Mouse (Mus musculus) c-Kit-positive CD71-negative TER-119-negative erythroid progenitor cells, embryonic 14.5 days (primary cell): ENCODE measurements around the gene Rab4a.

ENCODE experiments used
- DNase-seq: peaks from one replicate; pipeline ENCODE4 v3.0.0-alpha.2; 2013; ENCODE audit warnings: low read depth

Rab4a gene

DNA sequence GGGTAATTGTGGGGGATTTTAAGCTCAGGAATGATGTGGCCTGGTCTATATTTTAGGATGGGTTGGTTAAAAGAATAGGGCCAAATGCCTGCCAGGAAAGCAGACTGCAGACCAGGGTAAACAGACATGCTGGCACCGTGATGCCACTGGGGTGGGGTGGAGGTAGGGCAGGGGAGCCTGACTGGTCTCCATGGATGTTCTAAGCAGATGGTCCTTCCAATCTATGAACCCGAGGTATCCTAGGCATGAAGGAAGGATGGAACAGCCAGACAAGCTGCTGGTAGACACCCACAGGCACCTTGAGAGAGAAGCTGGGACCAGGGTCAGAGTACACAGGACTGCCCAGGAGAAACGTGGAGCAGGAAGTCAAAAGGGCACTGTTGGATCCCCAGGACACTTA is 41.8 kb downstream of the Rab4a start:
- DNase-seq, result no peak

DNA sequence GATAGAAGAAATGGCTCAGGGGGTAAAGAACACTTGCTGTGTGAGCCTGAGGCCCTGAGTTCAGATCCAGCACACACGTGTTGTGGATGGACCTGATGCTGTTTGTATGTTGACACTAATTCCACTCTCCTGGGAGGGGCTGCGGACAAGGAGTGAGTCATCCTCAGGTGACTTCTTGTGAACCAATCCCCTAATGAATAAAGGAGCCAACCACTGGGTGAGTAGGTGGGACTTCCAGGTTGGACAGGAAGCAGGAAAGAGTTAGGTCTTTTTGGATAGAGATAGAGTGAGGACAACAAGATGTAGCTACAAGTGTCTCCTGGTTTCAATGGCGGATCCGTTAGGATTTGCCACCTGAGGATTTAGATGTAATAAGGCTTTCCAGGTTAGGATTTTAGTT is 43.6 kb downstream of the Rab4a start:
- DNase-seq, result no peak

DNA sequence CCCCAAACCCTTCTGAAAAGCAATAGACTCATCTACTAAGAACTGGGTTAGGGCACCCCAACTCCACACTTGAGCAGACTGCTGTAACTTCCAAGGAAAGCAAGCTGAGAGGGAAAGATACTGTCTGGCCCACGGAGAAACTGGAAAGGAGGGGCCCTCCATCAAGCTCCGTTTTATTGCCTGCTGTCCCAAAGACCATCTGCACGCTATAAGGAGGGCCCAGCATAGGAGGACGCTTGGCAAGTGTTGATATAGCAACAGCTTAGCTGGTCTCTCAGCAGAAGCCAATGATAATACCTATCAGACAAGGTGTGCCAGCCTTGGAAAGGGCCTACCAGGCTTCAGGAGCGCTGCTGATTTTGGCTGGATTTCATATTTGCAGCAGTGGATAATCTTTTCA is 45.8 kb downstream of the Rab4a start:
- DNase-seq, result no peak

DNA sequence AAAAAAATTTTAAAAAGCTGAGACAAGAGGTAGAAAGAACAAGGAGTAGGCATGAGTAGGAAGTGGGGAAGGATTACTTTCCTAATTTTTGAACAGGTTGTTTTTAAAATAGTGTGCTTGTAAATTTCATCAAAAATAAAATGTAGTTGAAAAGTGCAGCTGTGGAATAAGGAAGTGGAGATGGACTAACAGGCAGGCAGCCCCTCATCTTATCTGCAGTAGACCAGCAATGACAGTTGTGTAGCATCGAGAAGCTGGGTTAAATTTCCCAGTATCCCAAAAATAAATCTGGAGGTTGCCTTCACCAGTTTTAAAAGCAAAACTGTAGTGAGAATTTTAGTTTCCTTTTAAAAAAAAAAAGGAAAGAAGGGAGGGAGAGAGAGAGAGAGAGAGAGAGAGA is 48.5 kb downstream of the Rab4a start:
- DNase-seq, result no peak

DNA sequence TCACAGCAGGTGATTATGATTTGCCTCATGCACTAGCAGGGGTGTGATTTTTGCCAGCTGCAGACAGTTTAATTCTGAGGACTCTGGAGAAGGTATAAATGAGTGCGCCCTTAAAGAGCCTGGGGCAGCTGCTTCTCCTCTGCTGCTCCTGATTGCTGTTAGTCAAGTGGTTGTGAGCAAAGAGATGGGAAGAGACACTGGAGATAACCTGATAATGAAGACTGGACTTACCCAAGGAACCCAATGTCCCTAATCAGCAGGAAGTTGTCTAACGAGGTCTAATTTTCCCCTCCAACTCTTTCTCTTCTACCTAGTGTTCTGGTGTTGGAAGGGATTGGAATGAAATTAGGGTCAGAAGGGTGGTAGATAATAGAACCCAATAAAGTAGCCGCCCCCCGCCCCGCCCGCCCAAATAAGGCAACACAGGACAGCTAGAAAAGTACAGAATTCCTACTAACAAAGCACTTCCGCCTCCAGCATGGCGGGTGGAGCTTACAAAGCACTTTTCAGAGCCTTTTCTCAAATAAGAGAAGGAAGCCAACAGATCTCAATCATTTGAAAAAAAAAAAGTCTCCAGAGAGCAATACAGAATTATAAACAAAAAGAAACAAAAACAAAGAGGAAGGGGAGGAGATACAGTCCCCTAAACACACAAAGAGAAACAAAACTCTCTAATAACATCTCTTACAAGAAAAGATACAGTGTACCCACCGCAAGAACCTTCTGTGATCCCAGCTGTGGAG is 49.1 kb downstream of the Rab4a start:
- DNase-seq, result no peak

DNA sequence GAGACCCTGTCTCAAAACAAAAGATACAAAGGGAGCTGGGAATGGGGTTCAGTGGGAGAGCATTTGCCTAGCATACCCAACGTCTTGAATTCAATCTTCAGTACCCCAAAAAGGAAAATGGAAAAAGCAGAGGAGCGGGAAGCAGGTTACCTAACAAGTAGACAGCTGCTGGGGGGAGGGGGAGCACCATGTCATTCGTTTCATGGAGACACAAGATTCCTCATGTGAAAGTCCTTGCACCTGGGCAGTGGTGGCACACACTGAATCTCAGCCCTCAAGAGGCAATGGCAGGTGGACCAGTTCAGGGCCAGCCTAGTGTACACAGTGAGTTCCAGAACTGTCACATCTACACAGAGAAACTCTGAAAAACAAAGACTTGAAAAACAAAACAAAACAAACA is 51.6 kb downstream of the Rab4a start:
- no peak for DNase-seq

DNA sequence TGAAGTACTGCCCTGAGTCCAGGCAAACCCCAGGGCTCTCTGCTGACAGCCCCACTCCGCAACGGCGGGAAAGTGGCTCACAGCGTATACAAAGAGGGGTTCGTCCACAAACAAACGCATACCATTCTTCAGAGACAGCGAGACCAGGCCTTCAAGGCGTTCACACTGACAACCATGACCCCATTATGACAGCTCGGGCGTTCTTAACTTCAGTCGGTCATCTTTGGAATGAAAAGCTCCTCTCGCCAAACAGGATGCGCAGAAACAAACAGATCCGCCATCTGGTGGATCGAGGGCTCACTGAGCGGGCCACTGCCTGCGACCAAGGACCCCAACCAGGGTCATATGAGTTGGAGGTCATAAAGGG is 52.8 kb downstream of the Rab4a start:
- DNase-seq, result no peak

DNA sequence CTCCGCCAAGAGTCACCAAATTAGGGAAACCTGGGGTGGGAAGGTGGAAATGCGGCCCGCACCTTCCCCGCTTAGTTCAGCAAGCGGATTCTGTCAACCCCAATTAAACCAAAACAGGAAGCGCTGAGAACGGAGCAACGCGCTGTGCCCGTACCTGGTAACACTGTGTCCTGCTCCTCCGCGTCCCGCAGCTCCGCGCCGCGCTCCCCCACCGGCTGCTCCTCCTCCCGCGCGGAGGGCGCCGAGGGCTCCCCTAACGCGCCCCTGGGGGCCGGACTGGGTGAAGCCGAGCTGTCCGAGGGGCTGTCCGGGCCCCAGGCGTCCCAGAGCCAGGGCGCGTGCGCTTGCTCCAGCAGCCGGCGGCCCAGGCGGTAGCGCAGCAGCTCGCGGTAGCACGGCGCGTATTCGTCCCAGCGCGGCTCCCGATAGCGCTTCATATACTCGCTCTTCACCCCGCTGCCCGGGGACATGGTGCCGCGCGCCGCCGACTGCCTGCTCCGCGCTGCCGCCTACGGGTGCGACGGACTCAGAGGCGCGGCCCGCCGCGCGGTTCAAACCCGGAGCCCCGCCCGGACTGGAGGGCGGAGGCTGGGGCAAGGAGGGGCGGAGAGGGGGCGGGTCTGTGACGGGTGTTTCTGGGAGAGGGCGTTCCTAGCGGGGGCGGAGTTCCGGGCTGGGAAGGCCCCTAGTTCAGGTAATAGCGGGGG is 53.3 kb downstream of the Rab4a start:
- peak; percentile 85 for DNase-seq

DNA sequence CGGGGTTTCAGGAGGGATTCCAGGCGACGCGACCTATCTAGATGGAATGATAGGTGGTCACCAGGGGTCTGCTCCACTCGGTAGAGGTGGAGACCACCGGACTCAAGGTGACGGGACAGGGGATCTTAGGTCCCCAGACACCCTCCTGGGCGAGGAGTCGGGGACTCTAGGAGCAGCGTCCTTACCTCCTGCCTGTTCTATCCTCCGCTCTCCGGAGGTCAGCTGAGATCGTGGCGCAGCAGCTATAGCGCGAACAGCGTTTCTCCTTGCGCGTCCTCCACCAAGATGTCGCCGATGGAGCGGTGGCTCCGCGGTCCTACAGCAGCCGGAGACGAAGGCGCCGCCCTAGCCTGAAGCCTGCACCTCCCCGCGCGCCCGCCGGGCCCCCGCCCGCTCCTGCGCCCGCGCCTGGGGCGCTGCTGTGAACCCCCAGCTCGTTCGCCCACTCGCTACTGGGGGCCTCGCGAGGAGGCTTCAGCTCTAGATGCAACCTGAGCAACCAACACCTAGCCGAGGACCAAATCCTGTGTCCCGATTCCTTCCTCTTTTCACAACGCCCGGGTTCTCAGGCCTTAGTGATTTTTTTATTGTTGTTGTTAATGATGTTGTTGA is 54.0 kb downstream of the Rab4a start, which contains the start of gene Ccsap:
Gene Ccsap (minus strand): TSS at position 562 of the 612 bp plus-strand sequence.
- DNase-seq, result peak; percentile 30

DNA sequence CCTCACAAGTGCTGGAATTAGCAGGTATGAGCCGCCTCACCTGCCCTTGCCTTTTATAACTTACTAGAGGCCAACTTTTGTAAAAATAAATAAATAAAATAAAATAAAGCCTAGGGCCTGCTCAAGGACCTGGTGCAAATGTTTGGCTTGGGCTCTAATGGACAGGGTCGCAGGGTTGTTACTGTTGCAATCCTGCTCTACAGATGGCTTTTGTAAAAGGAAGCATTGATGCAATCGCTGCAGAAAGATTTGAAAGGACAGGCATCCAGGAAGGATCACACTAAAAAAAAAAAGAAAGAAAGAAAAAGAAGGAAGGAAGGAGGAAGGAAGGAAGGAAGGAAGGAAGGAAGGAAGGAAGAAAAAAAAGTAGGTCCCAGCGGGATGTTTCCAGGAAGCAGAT is 54.6 kb downstream of the Rab4a start:
- DNase-seq, result no peak

DNA sequence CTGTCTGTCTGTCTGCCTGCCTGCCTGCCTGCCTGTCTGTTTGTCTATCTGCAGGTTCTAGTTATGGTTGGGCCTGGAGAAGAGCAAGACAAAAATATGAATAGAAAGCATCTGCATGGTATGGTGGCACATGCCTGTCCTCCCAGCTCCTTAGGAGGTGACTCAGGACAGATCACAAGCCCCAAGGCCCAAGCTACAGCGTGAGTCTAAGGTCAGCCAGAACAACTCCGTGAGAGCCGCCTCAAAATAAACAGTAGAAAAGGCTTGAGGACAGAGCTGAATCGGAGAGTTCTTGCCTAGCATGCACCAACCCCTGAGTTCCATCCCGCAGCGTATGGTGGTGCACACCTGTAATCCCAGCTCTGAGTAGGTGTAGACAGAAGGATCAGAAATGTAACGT is 60.0 kb downstream of the Rab4a start:
- DNase-seq, result no peak

DNA sequence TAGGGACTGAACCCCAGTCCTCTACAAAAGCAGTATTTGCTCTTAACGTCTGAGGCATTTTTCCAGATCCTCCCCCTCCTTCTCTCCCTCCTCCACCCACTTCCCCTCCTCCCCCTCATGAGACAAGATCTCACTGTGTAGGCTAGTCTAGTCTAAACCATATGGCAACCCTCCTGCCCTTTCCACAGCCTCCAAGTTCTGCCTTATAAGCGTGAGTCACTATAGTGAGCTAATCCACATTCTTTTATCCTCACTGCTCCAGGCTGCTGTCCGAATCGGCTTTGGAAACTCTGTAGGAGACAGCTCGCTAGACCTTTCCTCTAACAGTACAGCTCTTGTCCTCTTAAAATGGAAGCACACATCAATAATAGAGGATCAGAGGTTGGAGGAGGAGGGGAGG is 61.2 kb downstream of the Rab4a start:
- DNase-seq, result no peak

DNA sequence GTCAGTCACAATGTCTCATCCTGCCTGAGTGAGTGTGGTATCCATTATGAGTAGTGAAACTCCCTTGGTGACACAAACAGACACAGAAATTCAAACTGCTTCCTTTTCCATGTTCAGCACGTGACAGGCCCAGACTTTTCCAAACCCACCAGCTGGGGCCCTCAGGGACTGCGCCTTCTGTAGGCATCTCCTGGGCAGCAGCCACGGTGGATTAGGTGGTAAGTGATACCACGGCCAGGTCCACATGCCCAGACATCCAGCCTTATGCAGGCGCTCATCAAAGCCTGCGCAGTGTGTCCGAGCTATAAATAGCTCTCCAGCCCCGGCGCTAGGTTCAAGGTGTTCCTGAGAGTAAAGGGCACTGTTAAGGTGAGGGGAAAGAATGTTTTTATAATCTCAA is 66.3 kb downstream of the Rab4a start:
- no peak for DNase-seq

DNA sequence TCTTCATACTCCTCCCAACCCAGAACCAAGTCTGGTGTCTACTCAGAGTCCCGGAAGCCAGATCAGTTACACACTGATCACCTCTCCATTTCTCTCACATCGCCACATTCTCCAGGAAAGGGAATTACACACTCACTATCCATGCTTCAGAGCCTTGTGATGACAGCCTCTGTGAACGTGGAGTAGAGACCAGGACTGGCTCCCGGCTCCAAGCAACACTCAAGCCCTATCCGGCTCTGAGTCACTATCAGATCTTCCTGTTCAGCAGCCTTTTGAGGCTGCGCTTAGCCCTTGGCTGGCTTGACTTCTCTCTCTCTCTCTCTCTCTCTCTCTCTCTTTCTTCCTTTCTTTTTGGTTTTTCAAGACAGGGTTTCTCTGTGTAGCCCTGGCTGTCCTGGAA is 67.6 kb downstream of the Rab4a start:
- no peak for DNase-seq

DNA sequence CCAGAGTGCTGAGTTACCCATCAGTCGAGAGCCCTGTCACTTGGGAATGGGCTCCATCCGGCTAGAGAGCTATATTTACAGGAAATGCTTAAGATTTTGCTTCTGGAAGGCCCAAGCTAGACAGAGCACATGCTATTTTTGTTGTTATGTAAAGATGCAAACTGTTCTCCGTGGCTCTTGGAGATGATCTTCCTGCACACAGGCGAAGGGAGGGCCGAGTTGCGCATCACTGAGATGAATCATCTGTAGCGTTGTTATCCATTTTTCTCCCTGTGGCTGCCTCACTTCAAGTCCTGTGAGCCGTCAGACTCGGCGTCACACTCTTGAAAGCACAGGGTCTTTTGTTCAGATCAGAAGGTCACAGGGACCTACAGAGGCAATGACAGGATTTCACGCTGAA is 68.5 kb downstream of the Rab4a start:
- DNase-seq, result no peak

DNA sequence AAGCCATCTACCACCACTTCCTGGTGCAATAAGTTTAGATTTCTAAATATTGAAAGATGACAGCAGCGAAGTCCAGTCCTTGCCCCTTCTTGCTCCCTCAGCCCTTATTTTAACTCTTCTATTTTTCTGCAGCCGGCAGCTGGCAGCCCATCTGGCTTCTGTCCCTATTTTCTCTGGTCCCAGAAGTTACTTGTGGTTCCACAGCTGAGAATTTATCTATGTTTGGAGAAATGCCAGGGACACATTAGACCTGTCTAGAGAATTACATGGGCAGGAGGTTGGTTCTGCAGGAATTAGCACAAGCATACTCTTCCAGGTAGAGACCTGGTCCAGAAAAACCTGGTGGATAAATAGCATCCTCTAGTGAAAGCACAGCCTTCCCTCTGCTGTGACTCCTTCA is 72.1 kb downstream of the Rab4a start:
- DNase-seq, result no peak

DNA sequence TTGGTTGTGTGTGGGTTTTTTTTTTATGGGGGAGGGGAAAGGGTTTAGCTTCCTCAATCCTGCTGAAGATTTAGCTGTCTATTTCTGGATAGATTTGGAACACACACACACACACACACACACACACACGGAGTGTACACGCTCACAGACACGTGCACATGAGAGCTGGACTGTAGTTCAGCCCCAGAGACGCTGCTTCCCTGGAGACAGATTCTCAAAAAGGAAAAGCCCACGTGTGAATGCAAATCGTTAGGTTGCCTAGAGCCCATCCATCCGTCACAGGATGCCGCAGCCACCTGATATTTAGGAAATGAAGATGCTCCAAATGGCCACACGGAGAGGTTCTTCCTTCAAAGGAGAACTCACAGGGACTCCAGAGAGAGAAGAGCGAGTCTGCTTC is 74.5 kb downstream of the Rab4a start:
- DNase-seq, result no peak

DNA sequence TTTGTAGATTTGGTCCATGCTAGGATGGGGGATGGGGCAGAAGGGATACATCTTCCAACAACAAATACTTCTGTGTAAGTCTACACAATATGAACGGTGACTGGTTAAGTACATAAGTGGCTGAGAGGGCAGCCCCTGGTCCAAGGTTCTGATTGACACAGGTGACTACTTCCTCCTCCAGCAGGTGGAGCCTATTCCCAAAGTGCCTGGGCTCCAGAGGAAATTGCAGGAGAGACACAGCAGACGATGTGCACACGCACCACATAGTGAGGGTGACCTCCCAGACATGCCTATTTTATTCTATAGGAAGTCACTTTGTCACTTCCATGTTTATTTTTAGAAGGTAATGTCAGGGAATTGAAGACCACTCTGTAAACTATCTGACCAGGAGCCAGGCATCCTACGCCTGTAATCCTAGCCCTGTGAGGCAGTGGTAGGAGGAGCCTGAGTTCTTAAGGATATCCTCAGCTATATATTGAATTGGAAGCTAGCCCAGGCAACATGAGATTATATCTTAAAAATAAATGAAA is 75.1 kb downstream of the Rab4a start:
- DNase-seq, result no peak

DNA sequence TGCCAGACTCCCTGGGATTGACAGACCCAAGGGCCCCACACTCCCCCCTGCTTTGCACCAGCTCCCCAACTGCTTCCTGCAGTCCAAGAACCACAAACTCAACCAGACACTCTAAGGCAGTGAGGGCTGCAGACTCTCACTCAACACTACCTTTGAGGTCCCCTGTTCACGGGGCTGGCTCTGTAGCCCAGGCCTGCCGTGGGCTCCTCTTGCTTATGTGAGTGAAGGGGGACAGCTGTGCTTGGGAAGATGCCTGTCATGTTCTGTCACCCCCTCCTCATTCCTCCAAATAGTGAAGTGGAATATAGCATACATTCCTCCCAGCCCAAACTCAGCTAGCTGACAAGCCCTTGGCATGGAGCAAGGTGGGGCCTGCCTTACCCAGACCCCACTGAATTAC is 76.6 kb downstream of the Rab4a start:
- no peak for DNase-seq

DNA sequence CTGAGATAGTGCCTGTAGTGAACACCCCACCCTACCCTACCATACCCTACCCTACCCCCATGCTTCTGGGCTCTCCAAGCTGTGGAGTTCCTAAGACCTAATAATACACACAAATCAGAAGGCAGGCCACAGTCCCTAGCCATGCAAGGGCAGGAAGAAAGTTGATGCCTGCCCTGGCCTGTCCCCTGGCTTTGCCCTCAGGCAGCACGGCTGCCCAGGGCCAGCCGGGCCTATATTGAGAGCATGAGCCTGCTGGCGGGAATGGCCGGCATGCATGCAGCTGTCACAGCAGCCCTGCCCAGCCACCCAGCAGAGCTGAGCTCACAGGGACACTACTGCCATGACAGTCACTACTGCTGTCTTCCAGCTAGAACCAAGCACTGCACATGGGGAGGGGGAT is 77.3 kb downstream of the Rab4a start:
- no peak for DNase-seq
